Mouse (Mus musculus): ENCODE measurements around the gene Mrps33. TPM values are rescaled to one million over a fixed set of nuclear protein-coding genes. Genes with fewer than 3 reads are reported as not detected.

The Mrps33 gene
- 155 and 156 TPM in 2 replicates for polyA plus RNA-seq (2015; fragmentation: Nextera tagmentation; extraction: Ambion mirVana)

DNA sequence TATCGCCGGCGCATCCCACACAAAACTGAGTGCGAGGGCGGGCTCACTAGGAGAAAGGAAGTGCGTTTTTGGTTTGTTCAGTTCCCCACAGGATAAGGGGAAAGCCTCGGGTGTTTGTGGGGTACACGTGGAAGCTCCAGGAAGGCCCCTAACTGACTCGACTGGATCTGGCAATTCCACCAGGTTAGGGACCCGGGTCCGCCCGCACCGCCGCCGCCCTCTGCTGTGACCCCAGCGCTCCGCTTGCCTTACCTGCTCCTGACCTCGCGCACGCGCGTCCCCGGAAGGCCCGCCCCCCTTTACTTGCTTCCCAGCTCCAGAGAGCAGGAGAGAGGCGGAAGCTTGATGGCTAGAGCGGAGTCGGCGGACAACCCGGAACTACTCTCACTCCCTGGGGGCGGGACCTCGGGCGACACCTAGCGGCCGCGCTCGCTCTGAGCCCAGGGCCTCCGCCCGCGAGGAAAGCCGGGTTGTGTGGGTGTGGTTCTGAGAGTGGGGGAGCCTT is at the start of gene Mrps33:
Gene Mrps33, minus strand, starts transcription at position 377 of the 505 bp plus-strand sequence.
- Histone ChIP-seq H3K9ac (peak within 1 kb of the TSS; percentile 69), H3K4me2 (peak within 1 kb of the TSS; percentile 66)
- peak; percentile 99 for ATAC-seq (replicated peaks)

DNA sequence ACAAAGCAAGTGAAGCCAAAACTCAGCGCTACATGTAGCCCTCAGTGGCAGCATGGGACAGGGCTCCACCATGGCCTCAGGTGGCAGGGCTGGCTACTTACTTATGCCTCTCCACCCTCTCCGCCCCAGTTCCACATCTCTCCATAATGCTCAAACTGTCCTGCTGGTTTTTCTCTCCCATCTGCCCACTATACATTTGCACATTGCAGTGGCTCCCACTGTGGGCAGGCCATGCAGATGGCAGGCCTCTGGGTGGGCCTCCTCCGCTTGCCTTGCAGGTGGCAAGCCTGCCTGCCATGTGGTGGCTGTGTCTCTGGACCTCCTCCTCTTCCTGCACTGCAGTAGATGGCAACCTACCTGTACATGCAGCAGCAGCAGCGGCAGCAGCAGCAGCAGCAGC is 38.9 kb upstream of the Mrps33 start:
- H3K9me3 ChIP-seq, result no peaks in the 10 kb centered on the region
- ATAC-seq (replicated peaks), result no peak
- no peak overlapping the region for H3K4me2 ChIP-seq
- WGBS, result 89% methylated on average over 4 of the region's 4 CpGs
- no peaks in the 10 kb centered on the region for H3K4me1 ChIP-seq
- H3K36me3 ChIP-seq (replicated peaks), result no peaks in the 10 kb centered on the region
- no peak overlapping the region for H3K27ac ChIP-seq
- H3K27me3 ChIP-seq (replicated peaks), result no peaks in the 10 kb centered on the region; the same call in 1 of the 2 replicates
- no peak overlapping the region for H3K9ac ChIP-seq
- no peak overlapping the region for H3K4me3 ChIP-seq

More for the DNA sequence above, at the start of gene Mrps33:
- Histone ChIP-seq H3K4me3 (peak within 1 kb of the TSS; percentile 75), H3K27me3 (replicated peaks) (no peaks in the 10 kb centered on the region), H3K9me3 (no peaks in the 10 kb centered on the region), H3K4me1 (peaks cover 12% of the 10 kb centered on the region), H3K36me3 (replicated peaks) (no peaks in the 10 kb centered on the region), H3K27ac (peak within 1 kb of the TSS; percentile 75)
- 1% methylated on average over 40 of the region's 40 CpGs for WGBS

DNA sequence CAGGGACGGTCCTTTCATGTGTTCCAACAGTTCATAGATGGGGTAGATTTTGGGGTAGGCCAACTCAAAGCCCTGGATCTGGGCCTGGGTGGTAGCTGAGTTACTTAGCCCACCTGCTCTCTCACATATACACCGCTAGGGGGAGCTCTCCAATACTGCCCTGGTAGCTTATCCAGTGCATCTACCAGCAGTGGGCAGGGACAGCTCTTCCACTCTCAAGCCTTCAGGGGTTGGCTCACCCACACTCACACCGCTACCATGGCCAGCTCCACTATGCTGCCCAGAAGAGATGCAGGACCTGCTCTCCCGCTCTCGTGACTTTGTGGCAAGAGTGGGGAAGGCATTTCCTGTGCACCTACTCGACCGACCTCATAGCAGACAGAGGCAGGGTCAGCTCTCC is 38.0 kb upstream of the Mrps33 start:
- H3K27me3 ChIP-seq (replicated peaks), result no peaks in the 10 kb centered on the region; the same call in 1 of the 2 replicates
- no peak for ATAC-seq (replicated peaks)
- no peak overlapping the region for H3K9ac ChIP-seq
- H3K4me3 ChIP-seq, result no peak overlapping the region
- H3K4me1 ChIP-seq, result no peaks in the 10 kb centered on the region
- WGBS, result 67% methylated on average over 7 of the region's 7 CpGs
- no peaks in the 10 kb centered on the region for H3K36me3 ChIP-seq (replicated peaks)
- no peak overlapping the region for H3K4me2 ChIP-seq
- no peak overlapping the region for H3K27ac ChIP-seq
- no peaks in the 10 kb centered on the region for H3K9me3 ChIP-seq

DNA sequence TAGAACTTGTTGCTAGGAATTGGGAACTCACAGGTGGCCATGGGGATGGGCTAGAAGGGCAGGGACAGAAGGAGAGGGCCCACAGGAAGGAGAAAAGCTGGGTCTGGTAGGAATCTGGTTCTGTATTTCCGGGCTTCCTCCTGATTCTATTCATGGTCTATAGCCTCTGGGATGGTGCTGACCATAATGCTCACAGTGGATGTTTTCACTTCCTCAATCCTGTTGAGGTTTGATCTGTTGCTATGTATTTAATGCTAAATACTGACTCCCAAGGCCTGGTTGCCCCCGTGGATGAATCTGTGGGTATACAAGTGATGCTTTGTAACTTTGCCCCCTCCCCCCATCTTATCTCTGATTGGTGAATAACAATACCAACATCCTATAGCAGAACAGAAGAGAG is 36.8 kb upstream of the Mrps33 start:
- Histone ChIP-seq H3K4me1 (no peaks in the 10 kb centered on the region), H3K4me2 (no peak overlapping the region), H3K27ac (no peak overlapping the region), H3K27me3 (replicated peaks) (no peaks in the 10 kb centered on the region; the same call in 1 of the 2 replicates), H3K9me3 (no peaks in the 10 kb centered on the region), H3K9ac (no peak overlapping the region), H3K4me3 (no peak overlapping the region), H3K36me3 (replicated peaks) (no peaks in the 10 kb centered on the region)
- WGBS, result 85% methylated on average over 2 of the region's 2 CpGs
- ATAC-seq (replicated peaks), result no peak

DNA sequence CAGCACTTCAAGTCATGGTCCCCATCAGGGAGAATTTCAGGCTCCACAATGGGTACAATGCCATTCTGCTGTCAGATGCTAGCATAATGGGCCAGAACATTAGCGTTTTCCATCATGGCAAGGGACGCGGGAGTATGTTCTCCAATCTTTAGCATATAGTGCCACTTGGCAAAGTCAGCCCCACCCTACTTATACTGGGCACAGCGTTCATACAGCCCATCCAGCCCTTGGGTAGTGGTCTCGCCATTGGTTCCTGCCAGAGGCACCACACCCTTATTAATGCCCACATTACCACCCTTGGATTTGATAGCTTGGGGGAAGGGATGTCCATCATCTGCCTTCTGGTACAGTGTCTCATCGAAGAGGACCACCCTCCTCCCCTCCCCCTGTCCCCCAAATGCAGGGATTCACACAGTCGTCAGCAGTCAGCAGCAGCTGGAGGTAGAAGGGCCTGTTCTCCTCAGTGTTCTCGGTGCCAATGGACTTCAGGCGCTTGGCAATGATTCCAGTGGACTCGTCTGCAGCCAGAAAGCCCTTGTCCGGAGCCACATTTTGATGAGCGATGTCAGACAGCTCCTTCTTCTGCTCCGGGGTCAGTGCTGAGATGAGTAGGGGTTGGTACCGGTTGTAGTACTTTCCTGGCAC is 33.0 kb upstream of the Mrps33 start:
- Histone ChIP-seq H3K4me3 (no peak overlapping the region), H3K36me3 (replicated peaks) (no peaks in the 10 kb centered on the region), H3K4me2 (no peak overlapping the region), H3K4me1 (no peaks in the 10 kb centered on the region), H3K9me3 (no peaks in the 10 kb centered on the region), H3K27ac (no peak overlapping the region), H3K27me3 (replicated peaks) (no peaks in the 10 kb centered on the region), H3K9ac (no peak overlapping the region)
- no peak for ATAC-seq (replicated peaks)
- 86% methylated on average over 14 of the region's 14 CpGs for WGBS

DNA sequence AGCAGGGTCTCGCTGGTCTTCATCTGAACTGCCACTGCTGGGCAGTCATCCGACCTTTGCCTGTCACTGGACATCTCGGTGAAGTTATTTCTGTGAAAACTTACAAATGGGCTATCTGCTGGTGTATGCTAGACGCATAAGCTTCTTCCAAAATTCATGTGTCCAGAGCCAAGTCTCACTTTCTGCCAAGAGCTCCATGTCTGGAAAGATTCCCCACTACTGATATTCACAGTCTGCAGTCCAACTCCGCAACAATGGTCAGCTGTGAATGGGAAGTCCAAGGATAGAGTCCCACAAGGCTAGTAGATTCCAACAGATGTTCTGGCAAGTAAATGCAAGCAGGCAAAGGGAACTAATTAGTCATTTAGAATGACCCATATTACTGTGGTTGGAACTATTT is 17.9 kb upstream of the Mrps33 start:
- Histone ChIP-seq H3K27me3 (replicated peaks) (no peaks in the 10 kb centered on the region), H3K4me3 (no peak overlapping the region), H3K9ac (no peak overlapping the region), H3K4me1 (no peaks in the 10 kb centered on the region), H3K4me2 (no peak overlapping the region), H3K36me3 (replicated peaks) (no peaks in the 10 kb centered on the region), H3K27ac (no peak overlapping the region), H3K9me3 (no peaks in the 10 kb centered on the region)
- no peak for ATAC-seq (replicated peaks)
- WGBS, result 92% methylated on average over 5 of the region's 5 CpGs

DNA sequence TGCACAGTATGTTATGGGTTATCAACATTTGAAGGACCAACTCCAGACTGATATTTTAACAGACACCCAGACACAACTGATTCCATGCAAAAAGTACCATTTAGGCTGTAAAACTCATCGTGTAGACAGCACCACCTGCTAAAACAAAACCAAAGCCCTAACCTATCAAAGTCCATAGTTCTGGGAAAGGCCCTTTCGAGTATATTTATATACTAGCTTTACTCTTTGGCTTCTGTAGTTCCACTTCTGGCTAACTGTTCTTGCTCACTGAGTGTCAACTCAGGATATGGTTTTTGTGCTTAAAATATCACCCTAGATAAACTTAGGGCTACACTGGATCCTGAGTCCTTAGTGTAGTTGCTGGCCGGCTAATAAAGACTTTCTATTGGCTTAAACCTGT is 10.5 kb upstream of the Mrps33 start:
- Histone ChIP-seq H3K36me3 (replicated peaks) (no peaks in the 10 kb centered on the region), H3K4me3 (no peak overlapping the region), H3K9ac (no peak overlapping the region), H3K4me1 (no peaks in the 10 kb centered on the region), H3K9me3 (no peaks in the 10 kb centered on the region), H3K27ac (no peak overlapping the region), H3K27me3 (replicated peaks) (no peaks in the 10 kb centered on the region), H3K4me2 (no peak overlapping the region)
- ATAC-seq (replicated peaks), result no peak
- WGBS, result 89% methylated on average over 3 of the region's 3 CpGs

DNA sequence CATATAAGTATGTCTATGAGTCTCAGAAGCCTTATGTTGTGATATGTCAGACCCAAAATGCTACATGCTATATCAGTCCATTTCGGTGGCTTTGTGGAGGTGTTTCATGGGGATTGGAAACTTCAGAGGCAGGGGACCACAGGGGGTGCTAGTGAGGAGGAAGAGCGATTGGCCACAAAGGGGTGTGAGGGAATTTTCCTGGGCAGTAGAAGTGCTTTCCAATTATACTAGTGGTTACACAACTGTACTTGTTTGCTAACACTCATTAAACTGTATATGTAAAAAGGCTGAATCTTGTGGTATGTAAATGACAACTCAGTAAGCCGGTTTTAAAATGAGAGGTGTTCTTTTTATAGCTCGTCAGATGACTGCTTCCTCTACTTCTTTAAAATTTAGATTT is 8.1 kb upstream of the Mrps33 start:
- 50% methylated on average over 4 of the region's 4 CpGs for WGBS
- Histone ChIP-seq H3K9me3 (no peaks in the 10 kb centered on the region), H3K27ac (no peak overlapping the region), H3K27me3 (replicated peaks) (no peaks in the 10 kb centered on the region), H3K4me1 (no peaks in the 10 kb centered on the region), H3K4me2 (no peak overlapping the region), H3K4me3 (no peak overlapping the region), H3K9ac (no peak overlapping the region), H3K36me3 (replicated peaks) (no peaks in the 10 kb centered on the region)
- no peak for ATAC-seq (replicated peaks)

DNA sequence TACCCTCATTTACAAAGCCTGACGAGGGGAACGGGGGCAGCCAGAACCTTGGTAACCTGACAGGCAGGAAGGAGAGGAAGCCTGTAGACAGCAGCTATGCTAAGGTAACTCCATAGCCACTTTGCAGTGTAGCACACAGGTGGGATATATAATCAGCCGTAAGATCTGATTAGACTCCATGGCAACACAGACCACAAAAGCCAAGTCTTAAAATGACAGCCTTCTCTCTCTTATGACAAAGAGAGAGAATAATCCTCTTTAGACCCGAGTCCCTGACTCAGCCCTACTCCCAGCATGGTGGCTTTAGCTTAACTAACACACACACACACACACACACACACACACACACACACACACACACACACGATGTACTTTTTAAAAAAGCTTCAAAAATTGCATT is 2.3 kb downstream of the Mrps33 start:
- peaks cover 12% of the 10 kb centered on the region for H3K4me1 ChIP-seq
- no peak for ATAC-seq (replicated peaks)
- H3K27me3 ChIP-seq (replicated peaks), result no peaks in the 10 kb centered on the region
- no peak overlapping the region for H3K9ac ChIP-seq
- H3K4me3 ChIP-seq, result no peak overlapping the region
- H3K36me3 ChIP-seq (replicated peaks), result no peaks in the 10 kb centered on the region
- no peak overlapping the region for H3K4me2 ChIP-seq
- H3K9me3 ChIP-seq, result no peaks in the 10 kb centered on the region
- H3K27ac ChIP-seq, result no peak overlapping the region
- 25% methylated on average over 5 of the region's 5 CpGs for WGBS

DNA sequence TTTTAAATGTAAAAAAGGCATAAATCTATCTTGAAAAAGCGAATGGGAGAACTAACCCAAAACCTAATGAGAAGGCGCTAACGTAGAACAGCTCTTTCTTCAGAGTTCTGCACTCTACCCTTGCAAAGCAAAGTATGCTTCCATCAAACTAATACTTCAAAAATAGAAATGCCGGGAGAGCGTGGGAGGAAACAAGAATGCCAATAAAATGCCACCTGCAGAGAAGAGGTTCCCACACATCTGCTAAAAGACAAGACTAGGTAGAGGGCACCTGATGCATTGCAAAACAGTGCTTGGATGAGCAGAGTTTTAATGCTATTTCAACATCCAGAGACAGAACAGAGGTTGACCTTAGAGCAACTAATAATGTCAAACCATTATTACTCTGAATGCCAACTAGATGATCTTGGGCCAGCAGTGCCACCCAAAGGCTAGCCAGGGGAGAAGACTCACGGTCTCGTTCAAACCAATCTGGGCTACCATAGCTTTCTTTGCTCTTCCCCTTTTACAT is 3.7 kb downstream of the Mrps33 start:
- Histone ChIP-seq H3K9ac (no peak overlapping the region), H3K27ac (no peak overlapping the region), H3K4me3 (no peak overlapping the region), H3K9me3 (no peaks in the 10 kb centered on the region), H3K27me3 (replicated peaks) (no peaks in the 10 kb centered on the region), H3K4me1 (peaks cover 12% of the 10 kb centered on the region), H3K36me3 (replicated peaks) (peaks cover 7% of the 10 kb centered on the region; the same call in 1 of the 2 replicates), H3K4me2 (no peak overlapping the region)
- no peak for ATAC-seq (replicated peaks)
- WGBS, result 94% methylated on average over 7 of the region's 7 CpGs

DNA sequence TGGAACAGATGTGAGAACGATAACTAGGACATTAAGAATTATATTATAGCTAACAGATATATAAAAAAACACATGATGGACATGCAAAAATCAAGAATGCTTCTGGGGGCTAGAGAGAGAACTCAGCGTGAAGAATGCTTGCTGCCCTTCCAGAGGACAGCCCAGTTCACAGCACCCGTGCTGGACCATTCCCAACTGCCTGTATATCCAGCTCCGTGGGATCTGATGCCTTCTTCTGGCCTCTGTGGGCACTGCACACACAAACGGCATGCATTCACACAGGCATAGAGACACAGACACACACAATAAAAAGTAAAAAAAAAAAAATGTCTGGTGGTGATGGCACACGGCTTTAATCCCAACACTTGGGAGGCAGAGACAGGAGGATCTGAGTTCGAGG is 4.5 kb downstream of the Mrps33 start:
- H3K9me3 ChIP-seq, result no peaks in the 10 kb centered on the region
- H3K4me1 ChIP-seq, result peaks cover 12% of the 10 kb centered on the region
- no peak overlapping the region for H3K27ac ChIP-seq
- 84% methylated on average over 7 of the region's 7 CpGs for WGBS
- H3K36me3 ChIP-seq (replicated peaks), result peaks cover 8% of the 10 kb centered on the region; the same call in 1 of the 2 replicates
- H3K4me2 ChIP-seq, result no peak overlapping the region
- H3K9ac ChIP-seq, result no peak overlapping the region
- no peak for ATAC-seq (replicated peaks)
- H3K27me3 ChIP-seq (replicated peaks), result no peaks in the 10 kb centered on the region
- H3K4me3 ChIP-seq, result no peak overlapping the region

DNA sequence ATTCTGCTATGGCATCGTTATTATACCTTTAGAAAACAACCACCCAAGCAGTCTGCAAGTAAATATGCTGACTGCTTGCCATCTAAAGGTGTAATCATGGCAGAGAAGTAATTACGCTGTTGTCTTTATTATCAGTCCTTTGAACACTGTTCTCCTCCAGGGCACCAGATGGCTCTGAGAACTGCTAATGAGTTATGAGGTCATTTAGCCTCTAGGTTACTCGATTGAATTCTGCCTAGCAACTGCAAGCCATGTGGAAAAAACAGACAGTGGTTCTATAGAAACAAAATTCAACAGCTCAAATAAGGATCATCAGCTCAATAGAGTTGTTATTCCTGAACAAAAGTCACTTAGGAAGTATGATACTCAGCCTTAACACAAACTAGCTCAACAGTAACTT is 4.9 kb downstream of the Mrps33 start:
- ATAC-seq (replicated peaks), result no peak
- WGBS, result 40% methylated on average over 3 of the region's 3 CpGs
- Histone ChIP-seq H3K27ac (no peak overlapping the region), H3K27me3 (replicated peaks) (no peaks in the 10 kb centered on the region), H3K4me3 (no peak overlapping the region), H3K36me3 (replicated peaks) (peaks cover 12% of the 10 kb centered on the region), H3K9me3 (no peaks in the 10 kb centered on the region), H3K4me1 (peaks cover 12% of the 10 kb centered on the region), H3K4me2 (no peak overlapping the region), H3K9ac (no peak overlapping the region)

DNA sequence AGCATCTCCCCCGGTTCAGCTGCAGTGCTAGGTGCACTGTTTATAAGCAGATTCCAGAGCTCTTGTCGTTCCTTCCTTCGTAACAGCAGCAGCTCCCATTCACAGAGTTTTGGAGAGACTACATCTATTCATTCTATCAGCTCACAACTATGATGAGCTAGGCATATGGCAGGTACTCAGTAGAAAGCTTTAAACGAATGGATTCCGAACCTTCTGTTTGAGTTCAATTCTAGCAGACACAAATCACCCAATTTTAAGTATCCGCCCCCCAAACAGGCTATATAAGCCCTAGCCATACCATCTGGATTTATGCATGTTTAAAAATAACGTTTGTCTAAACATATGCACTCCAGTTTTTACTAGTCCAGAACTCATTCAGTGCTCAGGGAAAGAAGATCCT is 9.8 kb downstream of the Mrps33 start:
- Histone ChIP-seq H3K9me3 (no peaks in the 10 kb centered on the region), H3K4me2 (no peak overlapping the region), H3K36me3 (replicated peaks) (peaks cover 22% of the 10 kb centered on the region), H3K4me1 (no peaks in the 10 kb centered on the region), H3K27me3 (replicated peaks) (no peaks in the 10 kb centered on the region), H3K27ac (no peak overlapping the region), H3K9ac (no peak overlapping the region), H3K4me3 (no peak overlapping the region)
- ATAC-seq (replicated peaks), result no peak
- WGBS, result 96% methylated on average over 7 of the region's 7 CpGs

All from midbrain, embryonic 15.5 days (tissue).